In the genomic region with DNA sequence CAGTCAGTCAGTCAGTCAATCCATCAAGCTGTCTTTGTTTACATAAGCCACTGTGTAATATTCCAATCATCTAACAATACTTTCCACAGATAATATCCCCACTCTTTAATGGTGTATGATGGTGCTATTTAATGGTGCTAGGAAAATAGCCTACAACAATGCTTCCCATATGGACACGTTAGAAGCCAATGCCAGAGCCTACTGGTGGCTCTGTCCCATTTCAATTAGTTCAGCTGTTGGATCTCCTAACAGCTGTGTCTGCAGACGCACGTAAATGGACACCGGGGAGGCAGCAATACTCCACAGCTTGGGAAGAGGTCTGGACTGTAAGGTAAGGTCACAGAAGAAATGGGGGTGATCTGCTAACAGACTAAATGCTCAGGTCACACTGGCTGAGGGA, we compare ENCODE assay signal across 26 mouse cellular contexts.
DNase-seq lines count a peak whose midpoint lies in the region; ATAC-seq and TF ChIP-seq lines count a peak whose summit lies in the region.
"Had no signal": no experiment of that assay in that cellular context is flagged by ENCODE, and none has a peak within 500 bp of the region (broad histone marks: within the 10 kb centered on the region; RNA-seq: fewer than 3 reads in every experiment).

No protein-coding gene starts in this region.

- intact Hi-C loops in gastrocnemius, adult 2 months (cut with DNase I): no loop called here

- no peaks in the 10 kb centered on the region for H3K4me1 ChIP-seq in limb, embryonic 12.5 days (replicated peaks)
- H3K4me1 ChIP-seq in limb, embryonic 10.5 days: no peaks in the 10 kb centered on the region
- no peaks in the 10 kb centered on the region for H3K4me1 ChIP-seq in neural tube, embryonic 15.5 days
- H3K4me1 ChIP-seq: embryonic facial prominence, embryonic 12.5 days; forebrain, embryonic 12.5 days; heart, embryonic 10.5 days; heart, embryonic 13.5 days; intestine, embryonic 15.5 days had no signal

- DNase-seq in gastrocnemius, adult 2 months: peak; percentile 31
- no peak for DNase-seq in gastrocnemius, postnatal 10 days
- no peak for DNase-seq in limb, embryonic 10.5 days (ENCODE audit: low spot score)
- no peak for DNase-seq in testis, postnatal 14 days (ENCODE audit: low spot score)
- DNase-seq: adrenal gland, postnatal 10 days; adrenal gland, postnatal 36 days; B cell, adult 2 months; cerebellum, adult 18-20 months; cerebellum, adult 9-10 months; cerebellum, postnatal 14 days; heart, adult 2 months; heart, postnatal 14 days; heart, postnatal 4 days had no signal

- WGBS in limb, embryonic 12.5 days: 67% methylated on average over 4 of the region's 4 CpGs
- WGBS in limb, embryonic 10.5 days: 75% methylated on average over 4 of the region's 4 CpGs
- WGBS in neural tube, embryonic 15.5 days: 56% methylated on average over 4 of the region's 4 CpGs

- no peaks in the 10 kb centered on the region for H3K36me3 ChIP-seq in limb, embryonic 12.5 days
- H3K36me3 ChIP-seq in limb, embryonic 10.5 days: no peaks in the 10 kb centered on the region
- no peaks in the 10 kb centered on the region for H3K36me3 ChIP-seq in neural tube, embryonic 15.5 days
- H3K36me3 ChIP-seq: embryonic facial prominence, embryonic 12.5 days; forebrain, embryonic 12.5 days; forebrain, embryonic 15.5 days; G1E; heart, embryonic 10.5 days; heart, embryonic 13.5 days; hindbrain, embryonic 15.5 days; intestine, embryonic 15.5 days had no signal

- peak overlapping the region; percentile 64 for H3K27ac ChIP-seq in gastrocnemius, adult 2 months
- no peak overlapping the region for H3K27ac ChIP-seq in limb, embryonic 12.5 days
- no peak overlapping the region for H3K27ac ChIP-seq in limb, embryonic 10.5 days
- no peak overlapping the region for H3K27ac ChIP-seq in neural tube, embryonic 15.5 days (replicated peaks)
- H3K27ac ChIP-seq: embryonic facial prominence, embryonic 12.5 days; forebrain, embryonic 12.5 days; heart, adult 2 months; heart, embryonic 10.5 days; heart, embryonic 13.5 days; hindbrain, embryonic 15.5 days; intestine, embryonic 15.5 days had no signal

- no peak overlapping the region for H3K4me3 ChIP-seq in gastrocnemius, adult 2 months
- no peak overlapping the region for H3K4me3 ChIP-seq in limb, embryonic 12.5 days (replicated peaks)
- no peak overlapping the region for H3K4me3 ChIP-seq in limb, embryonic 10.5 days
- no peak overlapping the region for H3K4me3 ChIP-seq in neural tube, embryonic 15.5 days (replicated peaks)
- H3K4me3 ChIP-seq: embryonic facial prominence, embryonic 12.5 days; erythroblast, embryonic 14.5 days; forebrain, embryonic 12.5 days; forebrain, embryonic 15.5 days; heart, adult 2 months; heart, embryonic 10.5 days; heart, embryonic 13.5 days; hindbrain, embryonic 15.5 days; intestine, embryonic 15.5 days had no signal

- no peaks in the 10 kb centered on the region for H3K9me3 ChIP-seq in limb, embryonic 12.5 days
- H3K9me3 ChIP-seq in limb, embryonic 10.5 days (replicated peaks): no peaks in the 10 kb centered on the region
- H3K9me3 ChIP-seq in neural tube, embryonic 15.5 days (replicated peaks): no peaks in the 10 kb centered on the region
- H3K9me3 ChIP-seq: embryonic facial prominence, embryonic 12.5 days; forebrain, embryonic 12.5 days; forebrain, embryonic 15.5 days; heart, embryonic 10.5 days; heart, embryonic 13.5 days; hindbrain, embryonic 15.5 days; intestine, embryonic 15.5 days had no signal

- peaks cover 4% of the 10 kb centered on the region; the same call in 1 of the 2 replicates for H3K27me3 ChIP-seq in limb, embryonic 12.5 days
- no peaks in the 10 kb centered on the region for H3K27me3 ChIP-seq in limb, embryonic 10.5 days (ENCODE audit: low read depth, poor library complexity, severe bottlenecking)
- no peaks in the 10 kb centered on the region for H3K27me3 ChIP-seq in neural tube, embryonic 15.5 days (replicated peaks)
- H3K27me3 ChIP-seq: CH12.LX; embryonic facial prominence, embryonic 12.5 days; forebrain, embryonic 12.5 days; forebrain, embryonic 15.5 days; heart, embryonic 13.5 days; hindbrain, embryonic 15.5 days; intestine, embryonic 15.5 days; Patski had no signal

- no peak overlapping the region for H3K9ac ChIP-seq in limb, embryonic 12.5 days (replicated peaks)
- no peak overlapping the region for H3K9ac ChIP-seq in neural tube, embryonic 15.5 days (replicated peaks)
- H3K9ac ChIP-seq: embryonic facial prominence, embryonic 12.5 days; forebrain, embryonic 12.5 days; forebrain, embryonic 15.5 days; heart, embryonic 13.5 days; hindbrain, embryonic 15.5 days; intestine, embryonic 15.5 days had no signal

- H3K4me2 ChIP-seq in limb, embryonic 12.5 days: no peak overlapping the region
- H3K4me2 ChIP-seq in neural tube, embryonic 15.5 days: no peak overlapping the region
- H3K4me2 ChIP-seq: embryonic facial prominence, embryonic 12.5 days; forebrain, embryonic 12.5 days; forebrain, embryonic 15.5 days; heart, embryonic 13.5 days; hindbrain, embryonic 15.5 days; intestine, embryonic 15.5 days had no signal

- no peak for TF ChIP-seq CTCF in gastrocnemius, adult 2 months (IDR thresholded peaks at IDR 0.05)

- 0 out of 2 replicates have a peak, but pooled peaks have one; percentile 52 for ATAC-seq in limb, embryonic 12.5 days (ENCODE audit: insufficient number of reproducible peaks, insufficient read depth, low FRiP score, low TSS enrichment, low read depth)
- peak; percentile 16; the same call in 1 of the 2 replicates for ATAC-seq in neural tube, embryonic 15.5 days (ENCODE audit: low FRiP score)
- ATAC-seq: forebrain, embryonic 15.5 days; intestine, embryonic 15.5 days; Patski had no signal
